Mouse (Mus musculus) adrenal gland, adult (tissue): ENCODE measurements around the gene Nek6.

ENCODE experiments used
- DNase-seq, 2 experiments: peaks; one replicate each; pipeline ENCODE4 v3.0.0; 2022 to 2023; ENCODE audit warnings: low spot score in 1 of 2; ENCODE audit not compliant: inconsistent age in 2 of 2

Nek6 gene

GRCm38 (mm10) chr2:38509004-38509719, 2.3 kb upstream of the Nek6 start:
- DNase-seq = no peak

- DNase-seq = no peak
Observed at GRCm38 (mm10) chr2:38510120-38510519, 1.3 kb upstream of the Nek6 start.

GRCm38 (mm10) chr2:38512308-38513182, 1.1 kb downstream of the Nek6 start:
- peak; percentile 77 to 90 for DNase-seq

- peak in 1 of 2 experiments; percentile 7 for DNase-seq
Observed at GRCm38 (mm10) chr2:38513183-38513529, 1.7 kb downstream of the Nek6 start.

- DNase-seq = no peak
Observed at GRCm38 (mm10) chr2:38514411-38514810, 3.0 kb downstream of the Nek6 start.

GRCm38 (mm10) chr2:38515446-38515845, 4.0 kb downstream of the Nek6 start:
- peak in 1 of 2 experiments; percentile 3 for DNase-seq

- DNase-seq = no peak
Observed at GRCm38 (mm10) chr2:38516471-38516870, 5.0 kb downstream of the Nek6 start.

- DNase-seq = no peak
Observed at GRCm38 (mm10) chr2:38517045-38517444, 5.6 kb downstream of the Nek6 start.

- DNase-seq = peak in 1 of 2 experiments; percentile 36
Observed at GRCm38 (mm10) chr2:38518719-38519118, 7.3 kb downstream of the Nek6 start.

- peak in 1 of 2 experiments; percentile 23 for DNase-seq
Observed at GRCm38 (mm10) chr2:38519934-38520333, 8.5 kb downstream of the Nek6 start.

- DNase-seq = no peak
Observed at GRCm38 (mm10) chr2:38521618-38522017, 10.2 kb downstream of the Nek6 start.

- peak in 1 of 2 experiments; percentile 72 for DNase-seq
Observed at GRCm38 (mm10) chr2:38522354-38522753, 10.9 kb downstream of the Nek6 start.

- DNase-seq = peak; percentile 73 to 90
Observed at GRCm38 (mm10) chr2:38523781-38524445, 12.5 kb downstream of the Nek6 start.

GRCm38 (mm10) chr2:38525034-38525433, 13.6 kb downstream of the Nek6 start:
- peak; percentile 48 to 83 for DNase-seq

GRCm38 (mm10) chr2:38529582-38530152, 18.2 kb downstream of the Nek6 start:
- DNase-seq = no peak

- peak in 1 of 2 experiments; percentile 51 for DNase-seq
Observed at GRCm38 (mm10) chr2:38530955-38531381, 19.5 kb downstream of the Nek6 start.

GRCm38 (mm10) chr2:38533322-38533721, 21.9 kb downstream of the Nek6 start:
- DNase-seq = peak; percentile 48 to 77

- no peak for DNase-seq
Observed at GRCm38 (mm10) chr2:38533767-38534166, 22.3 kb downstream of the Nek6 start.

- DNase-seq = no peak
Observed at GRCm38 (mm10) chr2:38534241-38534940, 22.9 kb downstream of the Nek6 start.

- DNase-seq = no peak
Observed at GRCm38 (mm10) chr2:38535051-38535450, 23.6 kb downstream of the Nek6 start.
